Mouse (Mus musculus) stomach, postnatal 0 days (tissue): ENCODE data around the gene Tmem217. TPM values are rescaled to one million over a fixed set of nuclear protein-coding genes. Genes with fewer than 3 reads are reported as not detected.

Experiments used
- ATAC-seq: fragments of 200-750 bp; cut with Nextera tagmentation; 2 replicates; pipeline ENCODE4 v1.8.0; 2017; ENCODE audit not compliant: low FRiP score, low TSS enrichment
- DNase-seq: peaks from one replicate; pipeline ENCODE4 v3.0.0-alpha.2; 2016; ENCODE audit warnings: low spot score
- H3K27ac ChIP-seq: fragments of 300-500 bp; sonication (generic); replicated peaks from 2 replicates; pipeline ENCODE4 v1.5.1; 2014; ENCODE audit warnings: mild to moderate bottlenecking, control low read depth
- H3K27me3 ChIP-seq: fragments of 300-500 bp; sonication (generic); 2 replicates; pipeline ENCODE4 v1.6.1; 2014; ENCODE audit warnings: low read length; ENCODE audit not compliant: control insufficient read depth, insufficient read depth
- H3K36me3 ChIP-seq: fragments of 300-500 bp; sonication (generic); 2 replicates; pipeline ENCODE4 v1.6.1; 2014; ENCODE audit warnings: low read length, mixed read lengths; ENCODE audit not compliant: control insufficient read depth, insufficient read depth
- H3K4me1 ChIP-seq: fragments of 300-500 bp; sonication (generic); replicated peaks from 2 replicates; pipeline ENCODE4 v1.6.1; 2014; ENCODE audit warnings: antibody characterized with exemption; ENCODE audit not compliant: control insufficient read depth, insufficient read depth
- H3K4me2 ChIP-seq: fragments of 300-500 bp; sonication (generic); replicated peaks from 2 replicates; pipeline ENCODE4 v1.6.1; 2014; ENCODE audit warnings: low read depth, mild to moderate bottlenecking, control low read depth, moderate library complexity
- H3K4me3 ChIP-seq: fragments of 300-500 bp; sonication (generic); 2 replicates; pipeline ENCODE4 v1.5.1; 2014; ENCODE audit warnings: low read depth, low read length, control low read depth
- H3K9ac ChIP-seq: fragments of 300-500 bp; sonication (generic); 2 replicates; pipeline ENCODE4 v1.6.1; 2014; ENCODE audit warnings: mild to moderate bottlenecking, low read length, control low read depth, mixed read lengths
- H3K9me3 ChIP-seq: fragments of 300-500 bp; sonication (generic); 2 replicates; pipeline ENCODE4 v1.6.1; 2016; ENCODE audit warnings: low read length; ENCODE audit not compliant: control insufficient read depth
- CTCF ChIP-seq: IDR thresholded peaks from 2 replicates; pipeline ENCODE4 v1.5.1; 2016; ENCODE audit warnings: antibody characterized with exemption, low read depth, mild to moderate bottlenecking, moderate library complexity
- EP300 ChIP-seq: optimal IDR thresholded peaks from 2 replicates; pipeline ENCODE3; 2016; ENCODE audit warnings: antibody characterized with exemption
- WGBS: fragments of 180-500 bp; shearing (Covaris S2); extraction: QIAGEN DNeasy Blood & Tissue Kit; methylation state at CpG from one replicate; pipeline ENCODE4 v1.1.7; 2014; 5-methylcytosine and 5-hydroxymethylcytosine counted together
- polyA plus RNA-seq: library from polyadenylated mRNA; unstranded; fragments of >200 nt; fragmentation: Nextera tagmentation; extraction: Ambion mirVana; gene quantifications from 2 replicates; pipeline ENCODE4 v1.2.1, GENCODE M21; 2015

Gene Tmem217
- polyA plus RNA-seq, 1 experiment from 2014 or later: 0.42 TPM

DNA sequence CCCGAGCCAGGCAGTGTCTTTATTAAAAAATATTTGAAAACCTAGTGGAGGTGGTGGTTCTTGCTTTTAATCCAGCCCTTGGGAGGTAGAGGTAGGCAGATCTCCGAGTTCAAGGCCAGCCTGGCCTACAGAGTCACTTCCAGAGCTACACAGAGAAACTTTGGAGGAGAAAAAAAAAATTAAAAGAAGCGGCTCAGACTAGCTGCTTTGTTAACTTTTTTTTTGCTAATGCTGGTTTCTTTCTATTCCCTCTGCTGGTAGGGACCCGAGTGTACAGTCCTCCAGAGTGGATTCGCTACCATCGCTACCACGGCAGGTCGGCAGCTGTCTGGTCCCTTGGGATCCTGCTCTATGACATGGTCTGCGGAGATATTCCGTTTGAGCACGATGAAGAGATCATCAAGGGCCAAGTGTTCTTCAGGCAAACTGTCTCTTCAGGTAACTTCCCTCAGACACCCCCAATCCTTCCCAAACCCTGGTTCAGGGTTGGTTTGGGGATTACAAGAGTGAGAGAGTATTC, 58.7 kb downstream of the Tmem217 start:
- WGBS: 71% methylated on average over 11 of the region's 11 CpGs

DNA sequence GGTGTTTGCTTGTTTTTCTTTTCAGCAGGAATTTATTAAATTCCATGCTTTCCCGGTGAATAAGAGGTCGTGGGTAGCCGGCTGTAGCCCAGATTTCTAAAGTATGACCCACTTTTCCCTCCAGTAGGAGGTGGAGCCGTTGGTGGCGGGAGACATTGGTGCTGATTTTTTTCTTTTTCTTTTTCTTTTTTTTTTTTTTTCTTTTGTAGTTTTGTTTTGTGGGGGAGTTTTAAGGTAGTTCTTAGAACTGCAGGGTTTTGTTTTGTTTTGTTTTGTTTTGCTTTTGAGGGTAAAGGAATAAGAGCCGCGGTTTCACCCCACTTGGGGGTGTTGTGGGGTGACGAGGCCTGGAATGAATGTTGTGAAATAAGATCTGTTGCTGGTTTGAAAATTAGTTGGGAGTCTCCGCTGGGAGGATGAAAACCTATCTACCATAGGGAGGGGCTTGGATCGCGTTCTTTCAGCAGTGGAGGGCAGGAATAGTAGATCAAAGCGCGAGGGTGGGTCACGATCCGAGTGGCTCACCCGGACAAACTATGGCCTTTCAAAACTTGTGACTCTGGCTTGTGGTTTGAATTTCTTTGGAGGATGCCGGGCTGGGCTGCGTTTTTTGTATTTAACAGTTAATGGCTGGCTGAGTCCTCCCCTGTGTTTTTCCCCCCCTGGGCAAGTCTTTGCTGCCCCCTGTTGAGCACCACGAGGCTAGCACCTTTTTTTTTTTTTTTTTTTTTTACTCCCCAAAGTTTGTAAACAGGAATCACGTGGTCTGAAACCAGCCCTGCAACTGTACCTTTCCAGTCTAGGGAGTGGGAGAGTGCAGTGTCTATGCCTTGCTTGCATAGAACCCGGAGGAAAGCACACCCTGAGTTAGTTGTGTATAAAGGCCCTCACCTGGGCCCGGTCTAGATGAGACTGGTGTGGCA, 59.7 kb downstream of the Tmem217 start:
- peak overlapping the region; percentile 97 for H3K4me3 ChIP-seq
- peak overlapping the region; percentile 84 for H3K4me2 ChIP-seq
- TF ChIP-seq EP300: peak; percentile 87
- peak; percentile 89 for TF ChIP-seq CTCF
- H3K9me3 ChIP-seq: no peaks in the 10 kb centered on the region
- peak overlapping the region; percentile 97 for H3K27ac ChIP-seq
- H3K36me3 ChIP-seq: peaks cover 7% of the 10 kb centered on the region
- H3K27me3 ChIP-seq: no peaks in the 10 kb centered on the region
- H3K4me1 ChIP-seq: 0 out of 2 replicates have a peak, but pooled peaks cover 3% of the 10 kb centered on the region
- ATAC-seq (peak; percentile 36), DNase-seq (peak; percentile 85)
- WGBS: 2% methylated on average over 22 of the region's 22 CpGs
- peak overlapping the region; percentile 98 for H3K9ac ChIP-seq

More for the DNA sequence above, 58.7 kb downstream of the Tmem217 start:
- no peak overlapping the region for H3K4me3 ChIP-seq
- no peaks in the 10 kb centered on the region for H3K9me3 ChIP-seq
- 0 out of 2 replicates have a peak, but pooled peaks cover 3% of the 10 kb centered on the region for H3K4me1 ChIP-seq
- H3K36me3 ChIP-seq: peaks cover 7% of the 10 kb centered on the region
- DNase-seq: no peak
- H3K9ac ChIP-seq: peak overlapping the region; percentile 51; the same call in 1 of the 2 replicates
- H3K4me2 ChIP-seq: peak overlapping the region; percentile 84
- H3K27me3 ChIP-seq: no peaks in the 10 kb centered on the region
- ATAC-seq: no peak
- TF ChIP-seq EP300: no peak
- TF ChIP-seq CTCF: no peak
- H3K27ac ChIP-seq: peak overlapping the region; percentile 77

DNA sequence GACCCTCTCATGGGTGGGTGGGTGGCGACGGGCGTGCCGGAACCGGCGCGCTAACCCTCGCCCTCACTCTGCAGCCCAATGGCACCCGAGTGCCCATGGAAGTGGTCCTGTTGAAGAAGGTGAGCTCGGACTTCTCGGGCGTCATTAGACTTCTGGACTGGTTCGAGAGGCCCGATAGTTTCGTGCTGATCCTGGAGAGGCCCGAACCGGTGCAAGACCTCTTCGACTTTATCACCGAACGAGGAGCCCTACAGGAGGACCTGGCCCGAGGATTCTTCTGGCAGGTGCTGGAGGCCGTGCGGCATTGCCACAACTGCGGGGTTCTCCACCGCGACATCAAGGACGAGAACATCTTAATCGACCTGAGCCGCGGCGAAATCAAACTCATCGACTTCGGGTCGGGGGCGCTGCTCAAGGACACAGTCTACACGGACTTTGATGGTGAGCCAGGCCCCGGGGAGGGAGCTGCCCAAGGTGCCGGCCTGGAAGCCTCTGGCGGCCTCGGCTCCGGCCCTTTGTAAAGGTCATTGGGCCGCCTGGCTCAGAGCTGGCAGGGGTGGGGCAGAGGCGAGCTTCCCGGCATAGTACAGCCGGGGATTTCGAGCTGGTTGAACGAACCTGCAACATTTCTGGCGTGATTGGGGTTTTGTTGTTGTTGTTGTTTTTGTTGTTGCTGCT, 60.5 kb downstream of the Tmem217 start:
- peak overlapping the region; percentile 98 for H3K9ac ChIP-seq
- H3K27ac ChIP-seq: peak overlapping the region; percentile 97
- no peaks in the 10 kb centered on the region for H3K27me3 ChIP-seq
- peak overlapping the region; percentile 84 for H3K4me2 ChIP-seq
- H3K9me3 ChIP-seq: no peaks in the 10 kb centered on the region
- peak; percentile 75 for DNase-seq
- TF ChIP-seq CTCF: no peak
- TF ChIP-seq EP300: no peak
- 0 out of 2 replicates have a peak, but pooled peaks cover 3% of the 10 kb centered on the region for H3K4me1 ChIP-seq
- peaks cover 7% of the 10 kb centered on the region for H3K36me3 ChIP-seq
- WGBS: under 1% methylated on average over 48 of the region's 48 CpGs
- peak overlapping the region; percentile 97 for H3K4me3 ChIP-seq
- ATAC-seq: no peak

DNA sequence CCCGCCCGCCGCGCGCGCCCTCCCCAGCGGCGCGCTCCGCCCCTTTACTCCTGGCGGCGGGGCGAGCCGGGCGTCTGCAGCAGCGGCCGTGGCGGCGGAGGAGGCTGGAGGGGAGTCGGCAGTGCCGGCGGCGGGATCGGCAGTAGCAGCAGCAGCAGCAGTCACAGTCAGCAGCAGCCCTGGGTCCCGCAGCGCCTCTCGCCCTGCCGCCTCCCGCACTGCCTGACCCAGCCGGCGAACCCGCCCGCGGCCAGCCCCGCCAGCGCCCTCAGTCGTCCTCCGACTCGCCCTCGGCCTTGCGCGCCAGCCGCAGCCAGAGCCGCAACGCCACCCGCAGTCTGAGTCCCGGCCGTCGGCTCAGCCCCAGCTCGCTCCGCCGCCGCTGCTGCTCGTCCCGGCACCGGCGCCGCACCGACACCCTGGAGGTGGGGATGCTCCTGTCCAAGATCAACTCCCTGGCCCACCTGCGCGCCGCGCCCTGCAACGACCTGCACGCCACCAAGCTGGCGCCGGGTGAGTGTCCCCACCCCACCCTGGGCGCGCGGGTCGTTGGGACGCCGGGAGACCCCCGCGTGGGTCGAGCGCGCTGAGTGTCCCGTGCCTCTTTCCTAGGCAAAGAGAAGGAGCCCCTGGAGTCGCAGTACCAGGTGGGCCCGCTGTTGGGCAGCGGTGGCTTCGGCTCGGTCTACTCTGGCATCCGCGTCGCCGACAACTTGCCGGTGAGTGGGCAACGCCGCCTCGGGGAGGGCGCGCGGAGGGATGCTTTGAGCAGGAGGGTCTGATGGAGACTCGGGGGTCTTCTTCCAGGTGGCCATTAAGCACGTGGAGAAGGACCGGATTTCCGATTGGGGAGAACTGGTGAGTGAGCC, 61.2 kb downstream of the Tmem217 start, which contains the start of gene Pim1:
Gene Pim1 (plus strand): TSS at position 41 of the 869 bp plus-strand sequence.
- H3K9me3 ChIP-seq: no peaks in the 10 kb centered on the region
- DNase-seq (peak; percentile 65), ATAC-seq (no peak; the same call in none of the 2 replicates)
- TF ChIP-seq CTCF (peak; percentile 35), EP300 (no peak)
- peaks cover 7% of the 10 kb centered on the region for H3K36me3 ChIP-seq
- peak within 1 kb of the TSS; percentile 98 for H3K9ac ChIP-seq
- WGBS: under 1% methylated on average over 69 of the region's 99 CpGs
- H3K4me1 ChIP-seq: 0 out of 2 replicates have a peak, but pooled peaks cover 3% of the 10 kb centered on the region
- peak within 1 kb of the TSS; percentile 97 for H3K4me3 ChIP-seq
- peak within 1 kb of the TSS; percentile 97 for H3K27ac ChIP-seq
- H3K27me3 ChIP-seq: no peaks in the 10 kb centered on the region
- peak within 1 kb of the TSS; percentile 84 for H3K4me2 ChIP-seq
